Mouse (Mus musculus) heart, embryonic 14.5 days (tissue): Measurements from ENCODE around the gene Cmtm7. TPM values are rescaled to one million over a fixed set of nuclear protein-coding genes. Genes with fewer than 3 reads are reported as not detected.

Experiments used
- ATAC-seq: fragments of 200-750 bp; cut with Nextera tagmentation; 2 replicates; pipeline ENCODE4 v1.8.0; 2017; ENCODE audit warnings: low read depth, moderate TSS enrichment; ENCODE audit not compliant: insufficient number of reproducible peaks, insufficient read depth, low FRiP score
- H3K27ac ChIP-seq, 2 experiments: fragments of 200-500 bp in 1 of 2; fragments of 300-500 bp in 1 of 2; sonication (generic) in 1 of 2; replicated peaks in 1 of 2; 2 replicates each; pipeline ENCODE4 v1.5.1; 2012 to 2014; ENCODE audit warnings: low read depth in 2 of 2, low read length in 2 of 2, control low read depth in 1 of 2, mild to moderate bottlenecking in 1 of 2, mixed read lengths in 1 of 2; ENCODE audit not compliant: control insufficient read depth in 1 of 2, insufficient read depth in 1 of 2
- H3K27me3 ChIP-seq: fragments of 300-500 bp; sonication (generic); 2 replicates; pipeline ENCODE4 v1.6.1; 2014; ENCODE audit warnings: mild to moderate bottlenecking, low read length, control low read depth; ENCODE audit not compliant: control insufficient read depth, insufficient read depth
- H3K36me3 ChIP-seq: fragments of 300-500 bp; sonication (generic); 2 replicates; pipeline ENCODE4 v1.6.1; 2014; ENCODE audit warnings: mild to moderate bottlenecking, control low read depth, low read length, mixed read lengths; ENCODE audit not compliant: control insufficient read depth, insufficient read depth
- H3K4me1 ChIP-seq, 2 experiments: fragments of 200-500 bp in 1 of 2; fragments of 300-500 bp in 1 of 2; sonication (generic) in 1 of 2; 2 replicates each; pipeline ENCODE4 v1.6.1; 2012 to 2014; ENCODE audit warnings: low read length in 2 of 2, control low read depth in 1 of 2, mixed read lengths in 1 of 2; ENCODE audit not compliant: control insufficient read depth in 2 of 2, insufficient read depth in 2 of 2
- H3K4me2 ChIP-seq: fragments of 300-500 bp; sonication (generic); 2 replicates; pipeline ENCODE4 v1.6.1; 2014; ENCODE audit warnings: mild to moderate bottlenecking, low read length
- H3K4me3 ChIP-seq, 2 experiments: fragments of 200-500 bp in 1 of 2; fragments of 300-500 bp in 1 of 2; sonication (generic) in 1 of 2; 2 replicates each; pipeline ENCODE4 v1.5.1; 2012 to 2014; ENCODE audit warnings: low read length in 2 of 2, mild to moderate bottlenecking in 2 of 2, control low read depth in 1 of 2, low read depth in 1 of 2, moderate library complexity in 1 of 2; ENCODE audit not compliant: control insufficient read depth in 1 of 2, insufficient read depth in 1 of 2
- H3K9ac ChIP-seq: fragments of 300-500 bp; sonication (generic); 2 replicates; pipeline ENCODE4 v1.6.1; 2014; ENCODE audit warnings: mild to moderate bottlenecking, low read length
- H3K9me3 ChIP-seq: fragments of 300-500 bp; sonication (generic); 2 replicates; pipeline ENCODE4 v1.6.1; 2016; ENCODE audit warnings: low read length, control low read depth; ENCODE audit not compliant: control insufficient read depth
- WGBS: fragments of 180-500 bp; shearing (Covaris S2); extraction: QIAGEN DNeasy Blood & Tissue Kit; methylation state at CpG from one replicate; pipeline ENCODE4 v1.1.7; 2014; 5-methylcytosine and 5-hydroxymethylcytosine counted together
- polyA plus RNA-seq: library from polyadenylated mRNA; unstranded; fragments of >200 nt; fragmentation: Nextera tagmentation; extraction: Ambion mirVana; gene quantifications from 2 replicates; pipeline ENCODE4 v1.2.1, GENCODE M21; 2014

Cmtm7 gene
- polyA plus RNA-seq, 1 experiment from 2014 or later, result 122 TPM

DNA sequence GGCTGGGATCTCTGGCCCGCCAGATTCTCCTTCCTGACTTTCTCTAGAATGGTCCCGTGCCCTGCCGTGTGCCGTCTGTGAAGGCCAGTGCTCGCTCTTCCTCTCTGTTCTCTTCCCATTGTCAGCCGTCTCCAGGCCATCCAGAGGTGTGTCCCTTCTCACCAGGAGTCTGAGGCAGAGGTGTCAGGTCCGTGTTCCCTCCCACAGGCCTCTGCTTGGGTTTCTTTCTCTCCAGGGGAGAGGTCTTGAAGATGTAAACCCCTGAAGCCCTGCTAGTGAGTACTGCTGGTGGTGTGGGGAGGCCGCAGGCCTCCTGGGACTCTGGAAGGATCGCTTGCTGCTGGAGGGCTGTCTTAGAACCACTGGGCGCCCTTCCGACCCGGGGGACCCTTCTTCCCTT lies 34.2 kb downstream of the Cmtm7 start:
- no peak overlapping the region for H3K4me3 ChIP-seq
- no peak overlapping the region for H3K9ac ChIP-seq
- H3K4me1 ChIP-seq, result peaks cover 6 to 14% of the 10 kb centered on the region in 2 experiments
- 84% methylated on average over 12 of the region's 12 CpGs for WGBS
- ATAC-seq, result no peak
- H3K27ac ChIP-seq, result no peak overlapping the region
- H3K27me3 ChIP-seq, result no peaks in the 10 kb centered on the region
- no peaks in the 10 kb centered on the region for H3K9me3 ChIP-seq
- H3K4me2 ChIP-seq, result no peak overlapping the region
- H3K36me3 ChIP-seq, result peaks cover 57% of the 10 kb centered on the region

DNA sequence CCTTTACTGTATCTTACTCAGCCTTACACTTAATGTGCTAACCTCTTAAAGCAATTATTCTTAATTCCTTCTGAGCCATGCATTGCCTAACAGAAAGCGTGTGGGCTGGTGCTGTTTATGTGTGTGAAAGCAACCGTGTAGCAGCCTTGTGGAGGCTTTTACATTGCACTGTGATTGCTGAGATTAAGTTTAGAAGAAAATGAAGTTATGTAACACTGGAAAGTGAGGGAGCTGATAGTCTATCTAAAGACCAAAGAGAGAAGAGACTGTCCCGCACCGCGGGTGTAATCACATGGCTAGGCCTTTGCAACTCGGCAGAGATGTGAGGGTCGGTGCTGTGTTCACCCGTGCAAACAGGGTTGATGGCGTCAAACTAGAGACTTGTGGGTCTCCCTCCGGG lies 34.6 kb downstream of the Cmtm7 start:
- 80% methylated on average over 10 of the region's 10 CpGs for WGBS

GRCm38 (mm10) chr9:114745654-114746053 lies 36.0 kb downstream of the Cmtm7 start:
- peaks cover 59% of the 10 kb centered on the region for H3K36me3 ChIP-seq
- WGBS, result 56% methylated on average over 4 of the region's 4 CpGs

More for the DNA sequence above, 34.6 kb downstream of the Cmtm7 start:
- Histone ChIP-seq H3K27me3 (no peaks in the 10 kb centered on the region), H3K9me3 (no peaks in the 10 kb centered on the region), H3K4me1 (peaks cover 8 to 18% of the 10 kb centered on the region in 2 experiments), H3K36me3 (peaks cover 60% of the 10 kb centered on the region), H3K4me3 (no peak overlapping the region), H3K27ac (no peak overlapping the region), H3K9ac (no peak overlapping the region), H3K4me2 (no peak overlapping the region)
- no peak for ATAC-seq

GRCm38 (mm10) chr9:114745163-114745562 lies 36.5 kb downstream of the Cmtm7 start:
- Histone ChIP-seq H3K27ac (no peak overlapping the region), H3K27me3 (no peaks in the 10 kb centered on the region), H3K4me2 (no peak overlapping the region), H3K9ac (no peak overlapping the region), H3K9me3 (no peaks in the 10 kb centered on the region), H3K4me3 (no peak overlapping the region), H3K4me1 (peaks cover 8 to 18% of the 10 kb centered on the region in 2 experiments), H3K36me3 (peaks cover 59% of the 10 kb centered on the region)
- WGBS, result 34% methylated on average over 4 of the region's 4 CpGs
- no peak for ATAC-seq

More at GRCm38 (mm10) chr9:114745654-114746053, 36.0 kb downstream of the Cmtm7 start:
- Histone ChIP-seq H3K27me3 (no peaks in the 10 kb centered on the region), H3K4me2 (no peak overlapping the region), H3K9me3 (no peaks in the 10 kb centered on the region), H3K27ac (peak overlapping the region in 1 of 2 experiments; percentile 44; a peak in 1 of 4 replicates), H3K4me1 (peaks cover 8 to 18% of the 10 kb centered on the region in 2 experiments), H3K4me3 (no peak overlapping the region), H3K9ac (no peak overlapping the region)
- no peak for ATAC-seq

DNA sequence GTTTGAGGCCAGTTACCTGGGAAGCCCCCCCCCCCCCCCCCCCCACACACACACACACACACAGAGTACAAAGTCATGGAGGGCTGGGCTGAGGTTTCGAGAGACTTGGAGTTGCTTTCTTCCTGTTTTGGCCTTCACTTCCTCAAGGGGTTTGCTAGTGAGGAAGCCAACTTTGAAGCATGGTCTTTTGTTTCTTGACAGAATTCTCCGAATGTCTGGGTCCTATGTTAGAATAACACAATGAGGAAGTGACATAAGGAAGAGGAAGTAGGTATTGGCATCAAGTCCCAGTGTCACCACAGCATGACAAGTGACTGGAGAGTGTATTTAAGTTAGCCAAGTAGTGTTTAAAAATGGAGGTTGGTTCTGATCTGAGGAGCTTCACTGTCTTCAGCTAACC lies 38.9 kb downstream of the Cmtm7 start:
- peaks cover 56% of the 10 kb centered on the region for H3K36me3 ChIP-seq
- H3K4me1 ChIP-seq, result peaks cover 8 to 18% of the 10 kb centered on the region in 2 experiments
- peak overlapping the region in 1 of 2 experiments; percentile 44; a peak in 1 of 4 replicates for H3K27ac ChIP-seq
- H3K27me3 ChIP-seq, result no peaks in the 10 kb centered on the region
- no peak for ATAC-seq
- no peak overlapping the region for H3K4me2 ChIP-seq
- H3K9me3 ChIP-seq, result no peaks in the 10 kb centered on the region
- H3K4me3 ChIP-seq, result no peak overlapping the region
- no peak overlapping the region for H3K9ac ChIP-seq
- WGBS, result 55% methylated on average over 2 of the region's 2 CpGs

DNA sequence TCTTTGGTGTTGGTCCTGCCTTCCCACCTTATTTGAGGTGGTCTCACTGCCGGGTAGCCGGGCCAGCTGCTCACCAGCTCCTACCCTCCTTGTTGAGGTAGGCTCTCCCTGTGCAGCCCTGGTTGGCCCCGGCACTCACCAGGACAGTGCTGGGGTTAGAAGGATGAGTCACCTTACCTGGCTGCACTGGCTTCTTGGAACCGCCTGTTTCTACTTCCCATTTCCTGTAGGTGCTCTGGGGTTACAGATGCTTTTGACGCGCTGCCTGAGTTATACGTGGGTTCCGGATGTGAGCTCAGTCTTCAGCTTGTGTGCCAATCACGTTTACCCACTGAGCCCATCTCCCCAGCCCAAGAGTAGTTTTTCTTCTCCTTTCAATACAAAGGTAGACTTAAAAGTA lies 41.3 kb downstream of the Cmtm7 start:
- no peak for ATAC-seq
- Histone ChIP-seq H3K9me3 (no peaks in the 10 kb centered on the region), H3K4me3 (no peak overlapping the region), H3K4me2 (no peak overlapping the region), H3K4me1 (peaks cover 15 to 27% of the 10 kb centered on the region in 2 experiments), H3K27ac (no peak overlapping the region), H3K36me3 (peaks cover 39% of the 10 kb centered on the region), H3K27me3 (no peaks in the 10 kb centered on the region), H3K9ac (no peak overlapping the region)
- 81% methylated on average over 9 of the region's 9 CpGs for WGBS

DNA sequence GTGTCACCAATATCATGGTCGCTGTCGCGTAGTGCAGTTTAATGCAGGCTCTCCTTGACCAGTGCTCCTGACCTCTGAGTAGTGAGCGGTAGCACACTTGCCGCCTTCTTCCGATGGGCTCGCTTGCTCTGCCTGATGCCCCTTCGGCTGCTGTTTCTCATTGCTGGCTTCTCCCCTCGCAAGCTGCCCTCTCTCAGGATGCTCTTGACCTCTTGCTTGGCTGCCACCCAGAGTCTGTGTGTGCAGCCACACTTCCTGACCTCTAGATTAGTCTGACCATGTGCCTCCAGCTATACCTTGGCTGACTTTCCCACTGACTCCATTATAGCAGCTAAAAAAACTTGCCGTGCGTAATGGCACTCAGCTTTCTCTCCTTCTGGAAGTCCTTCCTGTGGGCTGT lies 45.2 kb downstream of the Cmtm7 start:
- Histone ChIP-seq H3K9ac (peak overlapping the region; percentile 5; the same call in 1 of the 2 replicates), H3K9me3 (no peaks in the 10 kb centered on the region), H3K36me3 (peaks cover 26% of the 10 kb centered on the region), H3K27ac (peak overlapping the region; percentile 71 to 79), H3K4me3 (0 out of 4 replicates have a peak overlapping the region, but pooled peaks of 1 of the 2 experiments have one; percentile 0), H3K4me1 (peaks cover 24 to 45% of the 10 kb centered on the region in 2 experiments), H3K27me3 (no peaks in the 10 kb centered on the region), H3K4me2 (peak overlapping the region; percentile 41)
- ATAC-seq, result peak; percentile 86
- 25% methylated on average over 11 of the region's 11 CpGs for WGBS

- WGBS, result 57% methylated on average over 2 of the region's 2 CpGs
- Histone ChIP-seq H3K9ac (peak overlapping the region; percentile 45; the same call in 1 of the 2 replicates), H3K4me1 (peaks cover 24 to 47% of the 10 kb centered on the region in 2 experiments), H3K27ac (peak overlapping the region; percentile 29 to 74), H3K27me3 (no peaks in the 10 kb centered on the region), H3K4me2 (peak overlapping the region; percentile 50), H3K4me3 (no peak overlapping the region), H3K9me3 (no peaks in the 10 kb centered on the region), H3K36me3 (0 out of 2 replicates have a peak, but pooled peaks cover 4% of the 10 kb centered on the region)
- ATAC-seq, result no peak
Observed at GRCm38 (mm10) chr9:114733238-114733637, 48.4 kb downstream of the Cmtm7 start.
